Mouse (Mus musculus): ENCODE results near the gene Cntn4. TPM values are rescaled to one million over a fixed set of nuclear protein-coding genes. Genes with fewer than 3 reads are reported as not detected.

The Cntn4 gene
- polyA plus RNA-seq, 1 experiment from 2014 or later, result 0.72 TPM

GRCm38 (mm10) chr6:105683251-105683650, 5.8 kb downstream of the Cntn4 start:
- no peak overlapping the region for H3K4me2 ChIP-seq (replicated peaks; ENCODE audit: low read depth)
- DNase-seq (ENCODE audit: low spot score) (no peak), ATAC-seq (ENCODE audit: low FRiP score, low TSS enrichment) (no peak)
- no peaks in the 10 kb centered on the region for H3K9me3 ChIP-seq (ENCODE audit: control insufficient read depth, low read length)
- WGBS, result 87% methylated on average over 5 of the region's 5 CpGs
- H3K4me3 ChIP-seq (ENCODE audit: low read depth, low read length), result no peak overlapping the region
- no peak overlapping the region for H3K27ac ChIP-seq (replicated peaks)
- no peak overlapping the region for H3K9ac ChIP-seq (ENCODE audit: low read length)
- H3K36me3 ChIP-seq (ENCODE audit: control insufficient read depth, insufficient read depth, low read length), result no peaks in the 10 kb centered on the region
- TF ChIP-seq EP300 (optimal IDR thresholded peaks at IDR 0.05) (no peak), CTCF (IDR thresholded peaks at IDR 0.05; ENCODE audit: low read depth) (no peak)
- H3K27me3 ChIP-seq (ENCODE audit: control insufficient read depth, insufficient read depth, low read length), result peaks cover 6% of the 10 kb centered on the region; the same call in 1 of the 2 replicates
- no peaks in the 10 kb centered on the region for H3K4me1 ChIP-seq (replicated peaks; ENCODE audit: control insufficient read depth, insufficient read depth)

DNA sequence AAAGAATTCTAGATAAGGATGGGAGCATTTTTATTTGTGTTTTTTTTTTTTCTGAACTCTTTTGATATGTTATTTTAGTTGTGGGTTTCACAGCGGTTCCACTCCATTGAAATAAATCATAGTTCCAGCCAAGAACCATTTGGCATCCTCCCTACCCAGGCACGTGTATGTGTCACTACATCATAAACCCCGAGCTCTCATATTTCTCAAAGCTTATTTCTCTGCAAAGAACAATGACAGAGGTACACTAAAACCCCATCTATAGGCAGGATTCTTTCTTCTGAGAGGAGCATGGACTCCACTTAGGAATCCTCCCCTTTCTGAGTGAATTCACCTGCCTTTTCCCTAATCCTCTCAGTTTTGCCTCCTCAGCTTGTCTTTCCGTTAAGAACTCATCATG, 6.7 kb downstream of the Cntn4 start:
- 26% methylated on average over 4 of the region's 4 CpGs for WGBS

GRCm38 (mm10) chr6:105688195-105688594, 10.7 kb downstream of the Cntn4 start:
- Histone ChIP-seq H3K9me3 (ENCODE audit: control insufficient read depth, low read length) (no peaks in the 10 kb centered on the region), H3K4me1 (replicated peaks; ENCODE audit: control insufficient read depth, insufficient read depth) (no peaks in the 10 kb centered on the region), H3K4me2 (replicated peaks; ENCODE audit: low read depth) (no peak overlapping the region), H3K36me3 (ENCODE audit: control insufficient read depth, insufficient read depth, low read length) (no peaks in the 10 kb centered on the region), H3K4me3 (ENCODE audit: low read depth, low read length) (no peak overlapping the region), H3K27ac (replicated peaks) (no peak overlapping the region), H3K9ac (ENCODE audit: low read length) (no peak overlapping the region), H3K27me3 (ENCODE audit: control insufficient read depth, insufficient read depth, low read length) (no peaks in the 10 kb centered on the region)
- TF ChIP-seq EP300 (optimal IDR thresholded peaks at IDR 0.05), result no peak
- peak; percentile 40 for TF ChIP-seq CTCF (IDR thresholded peaks at IDR 0.05; ENCODE audit: low read depth)
- DNase-seq (ENCODE audit: low spot score) (no peak), ATAC-seq (ENCODE audit: low FRiP score, low TSS enrichment) (no peak)

More for the DNA sequence above, 6.7 kb downstream of the Cntn4 start:
- Histone ChIP-seq H3K9ac (ENCODE audit: low read length) (no peak overlapping the region), H3K4me2 (replicated peaks; ENCODE audit: low read depth) (no peak overlapping the region), H3K4me1 (replicated peaks; ENCODE audit: control insufficient read depth, insufficient read depth) (no peaks in the 10 kb centered on the region), H3K9me3 (ENCODE audit: control insufficient read depth, low read length) (no peaks in the 10 kb centered on the region), H3K27ac (replicated peaks) (no peak overlapping the region), H3K36me3 (ENCODE audit: control insufficient read depth, insufficient read depth, low read length) (no peaks in the 10 kb centered on the region), H3K27me3 (ENCODE audit: control insufficient read depth, insufficient read depth, low read length) (peaks cover 3% of the 10 kb centered on the region; the same call in 1 of the 2 replicates), H3K4me3 (ENCODE audit: low read depth, low read length) (no peak overlapping the region)
- DNase-seq (ENCODE audit: low spot score), result no peak
- TF ChIP-seq EP300 (optimal IDR thresholded peaks at IDR 0.05), result no peak
- TF ChIP-seq CTCF (IDR thresholded peaks at IDR 0.05; ENCODE audit: low read depth), result no peak
- ATAC-seq (ENCODE audit: low FRiP score, low TSS enrichment), result no peak

DNA sequence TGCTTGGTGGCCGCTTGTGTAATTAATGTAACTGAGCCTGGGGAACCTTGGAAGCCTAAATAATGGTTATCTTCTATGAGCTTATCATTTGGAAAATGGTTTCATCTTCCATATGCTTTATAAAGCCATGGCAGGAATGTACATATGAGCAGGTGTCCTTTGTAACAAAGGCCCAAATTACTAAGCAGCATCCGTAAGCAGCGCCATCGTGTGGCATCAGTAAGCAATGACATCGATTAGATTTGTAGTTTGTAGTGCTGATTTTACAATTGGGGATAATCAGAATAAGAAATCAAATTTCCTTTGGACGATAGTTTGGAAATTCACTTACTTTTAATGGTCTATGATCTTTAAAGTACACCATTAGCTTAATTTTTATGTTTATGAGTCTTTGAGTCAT, 64.6 kb downstream of the Cntn4 start:
- Histone ChIP-seq H3K4me3 (ENCODE audit: low read depth, low read length) (no peak overlapping the region), H3K9me3 (ENCODE audit: control insufficient read depth, low read length) (no peaks in the 10 kb centered on the region), H3K4me1 (replicated peaks; ENCODE audit: control insufficient read depth, insufficient read depth) (no peaks in the 10 kb centered on the region), H3K9ac (ENCODE audit: low read length) (no peak overlapping the region), H3K27ac (replicated peaks) (no peak overlapping the region), H3K36me3 (ENCODE audit: control insufficient read depth, insufficient read depth, low read length) (no peaks in the 10 kb centered on the region), H3K27me3 (ENCODE audit: control insufficient read depth, insufficient read depth, low read length) (no peaks in the 10 kb centered on the region), H3K4me2 (replicated peaks; ENCODE audit: low read depth) (no peak overlapping the region)
- 28% methylated on average over 6 of the region's 6 CpGs for WGBS
- ATAC-seq (ENCODE audit: low FRiP score, low TSS enrichment) (no peak), DNase-seq (ENCODE audit: low spot score) (no peak)
- TF ChIP-seq EP300 (optimal IDR thresholded peaks at IDR 0.05) (no peak), CTCF (IDR thresholded peaks at IDR 0.05; ENCODE audit: low read depth) (peak; percentile 59)

DNA sequence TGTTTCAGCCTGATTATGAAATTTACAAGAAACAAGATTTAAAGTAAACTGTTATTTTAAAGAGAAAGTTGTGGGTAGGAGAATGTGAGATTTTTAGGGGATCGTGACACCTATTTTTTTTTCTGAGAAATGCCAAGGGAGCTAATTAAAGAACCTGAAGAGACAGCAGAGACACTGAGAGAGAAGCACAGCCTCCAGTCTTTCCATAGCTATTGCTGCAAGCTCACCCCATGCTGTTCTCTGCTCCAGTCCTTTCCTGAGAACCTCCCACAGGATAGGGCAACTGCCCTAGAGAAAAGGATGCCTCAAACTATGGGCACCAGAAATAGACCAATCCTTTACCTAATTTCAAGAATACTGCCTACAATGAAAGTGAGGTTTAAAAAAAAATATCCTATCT, 103.2 kb downstream of the Cntn4 start:
- no peak overlapping the region for H3K4me3 ChIP-seq (ENCODE audit: low read depth, low read length)
- no peaks in the 10 kb centered on the region for H3K4me1 ChIP-seq (replicated peaks; ENCODE audit: control insufficient read depth, insufficient read depth)
- no peaks in the 10 kb centered on the region for H3K36me3 ChIP-seq (ENCODE audit: control insufficient read depth, insufficient read depth, low read length)
- no peak for DNase-seq (ENCODE audit: low spot score)
- TF ChIP-seq CTCF (IDR thresholded peaks at IDR 0.05; ENCODE audit: low read depth) (no peak), EP300 (optimal IDR thresholded peaks at IDR 0.05) (no peak)
- no peaks in the 10 kb centered on the region for H3K27me3 ChIP-seq (ENCODE audit: control insufficient read depth, insufficient read depth, low read length)
- no peaks in the 10 kb centered on the region for H3K9me3 ChIP-seq (ENCODE audit: control insufficient read depth, low read length)
- H3K4me2 ChIP-seq (replicated peaks; ENCODE audit: low read depth), result no peak overlapping the region
- WGBS, result 85% methylated on average over 1 of the region's 1 CpGs
- no peak overlapping the region for H3K27ac ChIP-seq (replicated peaks)
- no peak overlapping the region for H3K9ac ChIP-seq (ENCODE audit: low read length)
- no peak for ATAC-seq (ENCODE audit: low FRiP score, low TSS enrichment)

DNA sequence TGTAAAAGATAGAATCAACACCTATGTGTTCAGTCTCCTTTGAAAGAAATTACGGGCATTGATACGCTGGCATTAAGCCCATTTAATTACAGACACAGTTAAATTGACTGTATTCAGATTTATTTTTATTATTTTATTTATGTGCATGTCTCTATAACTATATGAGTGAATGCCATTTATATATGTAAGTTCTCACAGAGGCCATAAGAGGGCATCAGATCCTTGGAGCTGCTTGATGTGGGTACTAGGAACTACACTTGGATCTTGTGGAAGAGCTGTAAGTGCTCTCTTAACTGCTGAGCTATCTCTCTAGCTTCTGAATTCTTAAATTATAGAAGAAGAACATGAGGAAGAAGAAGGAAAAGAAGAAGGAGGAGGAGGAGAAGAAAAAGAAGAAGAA, 111.0 kb downstream of the Cntn4 start:
- Histone ChIP-seq H3K4me1 (replicated peaks; ENCODE audit: control insufficient read depth, insufficient read depth) (no peaks in the 10 kb centered on the region), H3K27ac (replicated peaks) (no peak overlapping the region), H3K36me3 (ENCODE audit: control insufficient read depth, insufficient read depth, low read length) (no peaks in the 10 kb centered on the region), H3K9me3 (ENCODE audit: control insufficient read depth, low read length) (no peaks in the 10 kb centered on the region), H3K27me3 (ENCODE audit: control insufficient read depth, insufficient read depth, low read length) (no peaks in the 10 kb centered on the region), H3K9ac (ENCODE audit: low read length) (no peak overlapping the region), H3K4me2 (replicated peaks; ENCODE audit: low read depth) (no peak overlapping the region), H3K4me3 (ENCODE audit: low read depth, low read length) (no peak overlapping the region)
- DNase-seq (ENCODE audit: low spot score) (no peak), ATAC-seq (ENCODE audit: low FRiP score, low TSS enrichment) (no peak)
- 89% methylated on average over 2 of the region's 2 CpGs for WGBS
- TF ChIP-seq CTCF (IDR thresholded peaks at IDR 0.05; ENCODE audit: low read depth), result peak; percentile 37
- no peak for TF ChIP-seq EP300 (optimal IDR thresholded peaks at IDR 0.05)
